Mouse (Mus musculus) brain, embryonic 14.5 days (tissue): ENCODE results near the gene Scyl2. TPM values are rescaled to one million over a fixed set of nuclear protein-coding genes. Genes with fewer than 3 reads are reported as not detected.
"Not testable (repeated sequence)": the region's sequence is repeated elsewhere in the genome, so short reads cannot be mapped to it uniquely, and the experiment has no call there.

Experiments used
- DNase-seq: peaks from one replicate; pipeline ENCODE4 v3.0.0-alpha.2; 2011; ENCODE audit warnings: low read depth
- CTCF ChIP-seq: fragments of 200-500 bp; IDR thresholded peaks from 2 replicates; pipeline ENCODE4 v1.5.1; 2012; ENCODE audit warnings: inconsistent platforms, mild to moderate bottlenecking, moderate library complexity, borderline replicate concordance; ENCODE audit not compliant: insufficient read depth, insufficient read length; ENCODE audit errors: extremely low read depth
- POLR2A ChIP-seq: fragments of 200-500 bp; IDR thresholded peaks from 2 replicates; pipeline ENCODE4 v1.6.1; 2012; ENCODE audit warnings: mild to moderate bottlenecking, inconsistent platforms, borderline replicate concordance; ENCODE audit not compliant: poor library complexity, insufficient read depth, insufficient read length, severe bottlenecking; ENCODE audit errors: extremely low read depth
- polyA plus RNA-seq: library from polyadenylated mRNA; depleted of rRNA; stranded (reverse); fragments of >200 nt; gene quantifications from 2 replicates; pipeline ENCODE4 v1.2.3, GENCODE M21; 2012

The Scyl2 gene
- polyA plus RNA-seq, 1 experiment, result 49.0 TPM

GRCm38 (mm10) chr10:89695194-89695911, 9.3 kb upstream of the Scyl2 start:
- TF ChIP-seq CTCF, result no peak
- TF ChIP-seq POLR2A, result no peak
- DNase-seq, result no peak

- TF ChIP-seq CTCF (no peak), POLR2A (no peak)
- DNase-seq, result no peak
These were observed 3.9 kb upstream of the Scyl2 start for GRCm38 (mm10) chr10:89690021-89690420.

GRCm38 (mm10) chr10:89687455-89687854, 1.4 kb upstream of the Scyl2 start:
- TF ChIP-seq POLR2A (no peak), CTCF (no peak)

DNA sequence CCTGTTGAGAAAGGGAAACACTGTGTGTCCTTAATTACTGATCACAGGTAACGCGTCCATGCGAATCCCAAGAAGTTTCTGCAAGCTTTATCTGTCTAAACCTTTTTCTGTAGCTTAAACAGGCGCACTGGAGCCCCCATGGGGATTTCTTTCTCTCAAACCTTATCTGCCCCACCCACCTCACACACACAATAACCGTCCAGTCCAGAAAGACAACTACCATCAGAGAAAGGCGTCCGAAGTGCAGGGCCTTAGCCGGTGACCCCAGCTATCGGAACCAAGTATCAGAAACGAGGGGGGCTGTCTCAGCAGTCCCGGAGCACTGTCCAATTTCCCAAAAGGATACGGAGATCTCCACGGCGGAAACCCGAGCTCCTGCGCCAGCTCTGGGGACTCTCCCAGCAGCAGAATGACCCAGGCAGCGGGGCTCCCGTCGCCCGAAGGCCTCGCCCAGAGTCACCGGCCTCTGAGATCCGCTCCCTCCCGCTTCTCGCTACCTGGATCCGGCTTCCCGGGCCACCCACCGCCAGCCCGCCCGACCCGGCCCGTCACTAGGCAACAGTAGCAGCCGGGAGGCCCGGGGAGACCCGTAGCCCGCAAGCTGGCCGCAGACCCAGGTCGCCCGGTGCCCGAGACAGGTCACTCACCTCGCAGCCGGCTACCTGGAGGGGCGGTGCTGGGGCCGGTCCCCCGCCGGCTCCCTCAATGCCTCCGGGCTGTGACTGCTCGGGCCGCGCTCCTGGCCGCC, 520 bp downstream of the Scyl2 start:
- peak; percentile 28 for DNase-seq

More at GRCm38 (mm10) chr10:89687455-89687854, 1.4 kb upstream of the Scyl2 start:
- no peak for DNase-seq

GRCm38 (mm10) chr10:89682961-89683360, 3.1 kb downstream of the Scyl2 start:
- no peak for DNase-seq
- TF ChIP-seq POLR2A (no peak), CTCF (no peak)

More for the DNA sequence above, 520 bp downstream of the Scyl2 start:
- TF ChIP-seq POLR2A (no peak), CTCF (no peak)

DNA sequence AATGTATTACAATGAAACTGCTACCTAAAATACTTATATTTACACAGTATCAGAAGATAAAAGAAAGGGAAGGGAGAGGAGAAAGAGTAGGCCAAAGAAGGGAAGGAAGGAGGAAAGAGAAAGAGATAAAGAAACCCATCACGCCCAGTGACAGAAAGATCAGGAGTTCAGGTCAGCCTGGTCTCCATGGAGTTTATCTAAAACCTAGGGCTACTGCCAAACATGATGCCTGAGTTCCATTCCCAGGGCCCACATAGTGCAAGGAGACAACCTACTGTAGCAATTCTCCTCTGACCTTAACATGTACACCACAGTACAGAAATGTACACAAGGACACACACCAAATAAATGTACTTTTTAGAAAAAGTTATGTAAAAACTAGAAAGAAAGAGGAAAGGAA, 3.9 kb downstream of the Scyl2 start:
- TF ChIP-seq CTCF, result no peak
- TF ChIP-seq POLR2A, result no peak
- DNase-seq, result no peak

- no peak for TF ChIP-seq POLR2A
These were observed 4.4 kb downstream of the Scyl2 start for GRCm38 (mm10) chr10:89681706-89682105.

GRCm38 (mm10) chr10:89680517-89680916, 5.6 kb downstream of the Scyl2 start:
- TF ChIP-seq CTCF (no peak), POLR2A (no peak)
- no peak for DNase-seq

More at GRCm38 (mm10) chr10:89681706-89682105, 4.4 kb downstream of the Scyl2 start:
- DNase-seq, result no peak

GRCm38 (mm10) chr10:89679448-89679847, 6.6 kb downstream of the Scyl2 start:
- TF ChIP-seq POLR2A (no peak), CTCF (no peak)
- DNase-seq, result no peak

GRCm38 (mm10) chr10:89678054-89678453, 8.0 kb downstream of the Scyl2 start:
- DNase-seq, result no peak
- TF ChIP-seq POLR2A (no peak), CTCF (no peak)

DNA sequence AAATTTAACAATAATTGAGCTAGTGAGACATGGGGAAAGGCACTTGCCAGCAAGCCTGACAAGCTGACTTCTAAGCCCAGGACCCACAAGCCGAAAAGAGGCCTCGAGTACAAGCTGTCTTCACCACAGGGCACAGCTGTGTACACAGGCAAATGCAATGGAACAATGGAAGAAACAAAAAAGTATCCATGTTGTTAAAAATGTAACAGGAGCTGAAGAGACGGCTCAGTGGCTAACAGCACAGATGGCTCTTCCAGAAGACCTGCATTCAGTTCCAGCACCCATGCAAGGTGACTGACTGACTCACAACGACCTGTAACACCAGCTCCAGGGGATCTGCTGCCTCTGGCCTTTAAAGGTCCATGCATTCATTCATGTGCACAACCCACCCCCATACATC, 9.5 kb downstream of the Scyl2 start:
- TF ChIP-seq CTCF (no peak), POLR2A (no peak)
- peak; percentile 51 for DNase-seq

GRCm38 (mm10) chr10:89670371-89670770, 15.7 kb downstream of the Scyl2 start:
- DNase-seq, result not testable (repeated sequence)
